Mouse (Mus musculus) right cerebral cortex, adult 2 months (tissue): ENCODE measurements around the gene Specc1.

ENCODE experiments used
- DNase-seq, 2 experiments: peaks; one replicate each; pipeline ENCODE4 v3.0.0; 2021 to 2022; ENCODE audit warnings: low spot score in 2 of 2

Gene Specc1

DNA sequence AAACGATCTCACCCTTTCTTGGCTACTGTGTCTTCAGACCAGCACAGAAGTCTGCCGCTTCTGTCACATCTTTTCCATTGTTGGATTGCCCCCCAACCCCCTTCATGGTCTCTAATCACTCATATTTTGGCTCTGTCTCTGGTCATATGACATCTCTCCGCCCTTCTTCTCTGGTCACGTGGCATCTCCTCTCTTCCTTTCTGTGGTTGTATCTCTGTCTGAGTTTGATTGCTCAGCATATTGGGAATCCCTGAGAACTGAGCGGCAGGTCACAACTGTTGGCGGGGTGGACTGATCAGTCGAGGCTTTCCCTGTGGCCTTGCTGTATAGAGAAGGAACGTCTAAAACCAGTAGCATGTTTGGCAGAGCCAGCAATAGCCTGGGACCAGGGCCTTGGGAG, 10.5 kb downstream of the Specc1 start:
- no peak for DNase-seq

DNA sequence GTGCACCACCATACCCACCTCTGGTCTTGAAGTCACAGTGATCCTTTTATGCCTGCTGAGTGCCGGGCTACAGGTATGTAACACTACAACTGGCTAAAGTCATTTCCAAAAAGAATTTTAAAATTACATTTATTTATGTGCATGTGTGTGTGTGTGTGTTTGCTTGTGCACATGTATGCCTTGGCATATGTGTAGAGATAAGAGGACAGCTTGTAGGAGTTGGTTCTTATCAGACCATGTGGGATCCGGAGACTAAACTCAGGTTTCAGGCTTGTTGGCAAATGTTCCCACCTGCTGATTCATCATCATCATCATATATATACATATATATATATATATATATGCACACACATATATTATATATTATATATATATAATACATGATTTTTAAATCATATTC, 12.3 kb downstream of the Specc1 start:
- DNase-seq, result no peak

DNA sequence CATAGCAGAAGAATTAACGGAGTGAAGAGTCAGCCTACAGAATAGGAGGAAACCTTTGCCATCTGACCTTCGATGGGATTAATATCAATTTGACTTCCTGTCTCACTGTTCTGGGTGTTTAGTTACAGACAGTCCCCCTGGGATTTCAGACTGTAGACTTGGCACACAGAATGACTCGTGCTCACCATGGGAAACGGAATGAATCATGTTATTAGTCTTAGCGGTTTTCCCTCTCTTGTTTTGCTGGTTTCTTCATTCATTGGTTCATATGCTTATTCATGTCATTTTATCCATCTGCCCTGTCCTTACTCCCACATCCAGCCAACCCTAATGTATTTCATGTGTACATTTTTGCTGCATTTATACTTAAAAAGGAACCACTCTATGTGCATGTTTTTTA, 14.3 kb downstream of the Specc1 start:
- no peak for DNase-seq

DNA sequence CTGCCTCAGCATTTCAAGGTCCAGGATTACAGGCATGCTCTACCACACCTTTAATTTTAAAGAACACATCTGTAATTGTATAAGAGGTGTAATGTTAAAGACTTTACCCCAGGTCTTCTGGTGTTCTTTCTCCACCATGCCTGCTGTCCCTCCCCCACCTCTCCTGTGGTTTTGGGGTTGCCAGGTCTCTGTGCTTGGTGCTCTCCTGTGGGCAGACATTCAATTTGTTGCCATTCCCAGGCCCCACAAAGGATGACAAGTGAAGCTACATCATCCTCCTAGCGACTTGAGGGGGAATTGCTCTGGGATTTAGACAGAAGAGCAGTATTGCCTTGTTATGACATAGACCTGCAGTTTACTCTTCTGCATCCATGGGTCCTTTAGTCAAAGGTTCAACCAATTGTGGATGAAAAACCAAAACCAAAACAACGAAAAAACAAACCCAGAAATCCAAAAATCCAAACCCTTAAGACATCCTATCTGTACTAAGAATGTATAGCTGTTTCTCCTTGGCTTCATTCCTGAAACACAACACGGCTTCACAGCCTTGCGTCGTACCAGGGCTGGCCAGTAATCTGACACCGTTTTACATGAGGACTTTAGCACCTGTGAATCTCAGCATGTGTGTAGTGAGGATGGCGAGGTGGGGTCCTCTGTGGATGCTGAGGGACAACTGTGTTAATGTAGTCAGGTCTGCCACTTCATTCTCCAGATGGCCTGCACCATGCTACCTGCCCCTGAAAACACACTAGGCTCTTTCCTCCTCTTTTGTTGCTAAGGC, 15.1 kb downstream of the Specc1 start:
- no peak for DNase-seq

DNA sequence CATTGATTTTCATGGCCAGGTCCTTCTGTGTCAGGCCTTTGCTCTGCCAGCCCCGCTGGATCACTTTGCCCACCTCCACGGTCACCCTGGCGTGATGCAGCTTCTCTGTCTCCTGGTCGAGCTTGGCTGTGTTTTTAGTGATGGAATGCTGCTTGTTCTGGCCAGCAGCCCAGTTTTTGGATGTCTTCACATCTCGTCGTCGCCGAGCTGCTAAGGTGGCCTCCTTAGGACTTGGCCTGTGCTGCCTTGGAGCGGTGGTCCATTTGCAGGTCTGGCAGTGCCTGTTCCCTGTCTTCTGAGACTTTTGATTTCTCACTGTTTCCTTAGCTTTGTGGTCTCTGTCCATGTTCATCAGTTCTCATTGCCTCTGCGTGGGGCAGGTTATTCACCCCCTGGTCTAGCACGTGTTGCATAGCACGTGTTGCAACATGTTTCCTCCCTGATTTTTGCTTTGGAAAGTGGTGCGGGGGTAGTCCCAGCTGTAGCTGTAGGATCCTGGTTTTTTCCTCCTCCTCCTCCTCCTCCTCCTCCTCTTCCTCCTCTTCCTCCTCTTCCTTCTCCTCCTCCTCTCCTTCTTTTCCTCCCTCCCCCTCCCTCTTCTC, 17.6 kb downstream of the Specc1 start:
- no peak for DNase-seq

DNA sequence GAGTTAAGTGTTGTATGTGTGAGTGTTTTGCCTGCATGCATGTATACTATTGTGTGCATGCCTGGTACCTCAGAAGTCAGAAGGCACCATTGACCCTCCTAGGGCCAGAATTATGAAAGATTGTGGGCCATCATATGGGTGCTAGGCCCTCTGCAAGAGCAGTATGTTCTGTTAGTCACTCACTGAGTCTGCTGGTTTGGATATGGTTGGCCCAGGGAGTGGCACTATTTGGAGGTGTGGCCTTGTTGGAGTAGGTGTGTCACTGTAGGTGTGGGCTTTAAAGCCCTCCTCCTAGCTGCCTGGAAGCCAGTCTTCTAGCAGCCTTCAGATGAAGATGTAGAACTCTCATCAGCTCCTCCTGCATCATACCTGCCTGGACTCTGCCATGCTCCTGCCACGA, 19.2 kb downstream of the Specc1 start:
- no peak for DNase-seq

DNA sequence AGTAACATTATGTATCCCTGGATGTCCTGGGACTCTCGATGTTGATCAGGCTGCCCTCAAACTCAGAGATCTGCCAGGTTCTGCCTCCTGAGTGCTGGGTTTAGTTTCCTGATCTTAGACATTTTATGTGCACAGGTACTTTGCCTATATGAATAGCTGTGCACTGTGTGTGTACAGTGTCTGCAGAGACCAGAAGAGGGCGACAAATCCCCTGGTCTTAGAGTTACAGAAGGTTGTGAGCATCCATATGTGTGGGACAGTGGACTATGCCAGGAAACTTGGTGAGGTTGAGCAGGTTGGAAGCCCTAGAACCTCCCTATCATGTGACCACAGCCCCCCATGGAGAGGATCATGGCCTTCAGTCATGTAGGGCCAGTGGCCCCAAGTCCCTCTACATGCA, 24.7 kb downstream of the Specc1 start:
- DNase-seq, result no peak

DNA sequence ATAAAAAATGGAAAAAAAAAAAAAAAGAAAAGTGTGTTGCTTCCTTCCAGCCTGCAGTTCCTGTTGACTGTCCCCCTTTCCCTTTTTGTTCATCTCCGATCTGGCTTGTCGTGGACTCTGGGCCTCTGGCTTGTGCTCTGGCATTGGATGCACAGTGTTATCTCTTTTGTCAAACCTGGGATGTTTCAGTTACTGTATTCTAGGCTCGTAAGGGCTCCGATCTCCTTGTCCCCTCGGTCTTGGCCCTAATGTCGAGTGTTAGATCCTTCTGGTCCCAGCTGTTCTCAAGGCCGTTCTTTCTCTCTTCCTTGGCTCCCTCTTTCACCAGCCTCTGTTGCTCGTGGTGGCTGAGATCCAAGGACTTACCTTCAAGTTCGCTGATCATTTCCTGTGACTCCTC, 26.3 kb downstream of the Specc1 start:
- no peak for DNase-seq

DNA sequence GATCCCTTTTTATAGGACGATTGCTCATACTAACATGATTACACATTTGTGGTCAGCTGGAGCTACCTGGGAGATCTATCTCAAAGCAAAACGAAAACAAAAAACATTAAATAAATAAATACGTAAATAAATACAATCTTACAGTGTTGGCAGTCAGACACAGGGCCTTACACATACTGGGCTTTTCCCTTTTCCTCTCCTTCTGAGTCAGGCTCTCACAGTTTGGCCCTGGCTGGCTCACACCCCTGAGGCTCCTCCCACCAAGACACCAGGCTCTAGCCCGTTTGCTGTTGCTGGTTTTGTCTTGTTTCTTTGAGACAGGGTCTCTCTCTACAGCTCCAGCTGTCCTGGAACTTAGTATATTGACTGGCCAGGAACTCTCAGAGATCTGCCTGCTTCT, 30.4 kb downstream of the Specc1 start:
- DNase-seq, result no peak

DNA sequence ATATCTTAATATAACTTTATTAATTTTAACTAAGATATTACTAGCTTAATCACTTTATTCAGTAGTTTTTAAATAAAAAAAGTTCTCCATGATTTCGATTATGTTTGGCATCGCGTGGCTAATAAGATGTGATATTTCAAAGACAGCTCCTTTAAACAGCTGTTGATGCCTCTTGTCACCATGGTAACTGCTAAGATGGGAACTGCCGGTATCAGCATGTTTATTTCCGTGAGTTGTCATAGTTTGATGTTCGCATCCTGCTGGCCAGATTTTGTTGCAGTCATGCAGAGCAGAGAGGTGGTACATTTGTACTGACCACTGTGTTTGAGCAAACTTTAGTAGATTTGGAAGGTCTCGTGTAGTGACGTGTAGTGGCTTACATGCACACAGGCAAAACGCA, 33.1 kb downstream of the Specc1 start:
- no peak for DNase-seq

DNA sequence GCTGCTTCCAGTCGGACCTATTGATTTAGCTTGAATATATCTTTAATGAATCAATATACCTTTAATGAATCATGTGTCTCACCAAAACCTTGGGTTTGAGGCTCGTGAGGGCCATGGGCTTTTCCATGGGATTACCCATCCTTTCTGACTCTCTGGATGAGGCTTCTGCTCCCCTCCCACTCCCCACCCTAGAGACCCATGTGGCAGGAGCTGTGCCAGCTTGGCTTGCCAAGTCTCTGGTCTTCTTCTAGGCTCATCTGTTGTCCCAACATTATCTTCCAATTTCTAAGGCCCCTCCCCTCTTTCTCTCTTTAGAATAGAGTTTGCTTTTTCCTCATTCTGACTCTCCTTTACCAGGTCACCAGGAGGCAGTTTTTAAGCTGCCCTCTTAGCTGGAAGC, 35.0 kb downstream of the Specc1 start:
- no peak for DNase-seq

DNA sequence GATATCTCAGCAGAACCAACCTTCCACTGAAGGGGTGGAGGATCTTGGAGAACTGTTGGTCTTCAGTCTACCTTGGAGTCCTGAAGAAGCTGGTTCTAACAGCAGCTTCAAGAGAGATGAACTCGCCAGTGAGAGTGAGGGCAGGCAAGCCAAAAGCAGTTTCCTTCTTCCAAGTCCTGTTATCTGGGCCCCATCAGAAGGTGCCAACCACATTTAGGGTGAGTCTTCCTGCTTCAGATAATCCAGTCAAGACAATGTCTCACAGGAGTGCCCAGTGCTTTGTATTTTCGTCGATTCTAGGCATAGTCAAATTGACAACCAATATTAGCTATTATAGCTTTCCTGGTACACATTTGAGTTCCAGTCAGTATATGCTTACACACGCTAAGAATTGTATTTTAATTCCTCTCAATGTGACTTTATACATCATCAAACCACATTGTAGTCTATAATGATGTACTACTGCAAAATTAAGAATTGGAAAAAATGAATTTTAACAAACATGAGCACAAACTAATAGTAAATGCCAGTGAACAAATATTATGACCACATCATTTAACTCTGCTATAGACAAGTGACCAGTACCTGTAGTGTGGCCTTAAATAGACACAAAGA, 36.2 kb downstream of the Specc1 start:
- DNase-seq, result no peak

DNA sequence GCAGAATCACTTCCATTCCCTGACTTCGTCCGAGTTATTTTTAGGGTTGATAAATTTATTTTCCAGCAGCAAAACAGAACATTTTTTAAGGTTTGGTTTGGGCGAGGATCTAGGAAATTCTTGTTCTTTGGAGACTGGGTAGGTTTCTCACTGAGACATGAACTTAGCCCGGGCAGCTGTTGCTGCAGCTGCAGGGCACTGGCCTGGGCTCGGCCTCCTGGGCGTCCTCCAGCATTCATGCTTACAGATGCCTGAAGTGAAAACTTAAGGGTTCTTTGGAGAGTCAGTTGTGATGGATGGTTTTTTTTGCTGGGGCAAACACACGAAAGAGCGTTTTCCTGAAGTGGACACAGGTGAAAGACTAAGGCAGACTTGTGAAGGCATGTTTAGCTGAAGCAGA, 42.9 kb downstream of the Specc1 start:
- no peak for DNase-seq

DNA sequence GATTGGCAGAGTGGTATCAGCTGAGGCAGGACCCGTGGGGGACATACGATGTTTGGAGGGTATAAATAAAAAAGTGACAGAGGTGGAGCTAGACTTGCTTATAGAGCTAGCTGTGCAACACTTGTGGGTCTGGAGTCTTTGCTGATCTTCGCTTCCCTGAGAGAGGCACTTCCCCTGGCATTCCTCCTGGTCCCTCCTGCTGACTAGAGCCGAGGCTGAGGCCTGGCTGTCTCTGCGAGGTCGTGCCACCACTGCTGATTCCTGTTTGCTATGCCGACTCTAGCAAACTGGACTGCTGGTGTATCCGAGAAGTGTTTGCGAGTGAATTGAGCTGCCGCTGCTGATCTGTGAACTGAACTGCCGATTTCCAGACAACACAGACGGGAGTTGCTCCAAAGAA, 43.5 kb downstream of the Specc1 start:
- no peak for DNase-seq

DNA sequence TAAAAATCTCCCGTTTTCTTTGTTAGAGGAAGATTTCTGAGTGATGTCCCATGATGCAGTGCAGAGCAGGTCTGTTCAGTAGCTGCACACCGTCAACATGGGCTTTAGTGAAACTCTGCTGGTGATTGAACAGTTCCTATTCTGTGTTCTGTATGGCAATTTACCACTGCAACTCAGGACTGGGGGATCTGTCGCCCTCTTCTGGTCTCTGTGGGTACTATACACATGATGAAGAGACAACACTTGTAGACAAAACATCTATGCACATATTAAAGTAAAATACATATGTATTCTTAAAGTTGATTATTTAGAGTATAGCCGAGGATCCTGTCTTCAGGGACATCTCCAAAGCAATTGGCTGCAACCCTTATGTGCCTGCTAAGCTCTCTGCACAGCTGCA, 45.4 kb downstream of the Specc1 start:
- no peak for DNase-seq

DNA sequence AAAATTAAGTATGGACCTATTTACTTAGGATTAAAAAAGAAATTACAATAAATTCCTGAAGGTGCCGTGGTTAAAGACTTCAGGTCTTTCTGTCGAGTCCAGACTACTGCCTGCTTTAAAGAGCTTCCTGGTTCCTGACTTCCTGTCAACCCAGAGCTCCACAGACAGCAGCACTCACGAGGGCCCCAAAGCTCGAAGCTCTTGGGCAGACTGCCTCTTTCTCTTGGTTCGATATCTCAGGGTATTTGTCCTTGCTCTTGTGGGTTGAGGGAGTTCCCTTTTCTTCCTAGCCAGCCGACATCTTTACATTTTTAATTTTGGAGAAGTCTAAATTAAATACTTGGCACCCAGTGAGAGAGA, 48.3 kb downstream of the Specc1 start:
- no peak for DNase-seq

DNA sequence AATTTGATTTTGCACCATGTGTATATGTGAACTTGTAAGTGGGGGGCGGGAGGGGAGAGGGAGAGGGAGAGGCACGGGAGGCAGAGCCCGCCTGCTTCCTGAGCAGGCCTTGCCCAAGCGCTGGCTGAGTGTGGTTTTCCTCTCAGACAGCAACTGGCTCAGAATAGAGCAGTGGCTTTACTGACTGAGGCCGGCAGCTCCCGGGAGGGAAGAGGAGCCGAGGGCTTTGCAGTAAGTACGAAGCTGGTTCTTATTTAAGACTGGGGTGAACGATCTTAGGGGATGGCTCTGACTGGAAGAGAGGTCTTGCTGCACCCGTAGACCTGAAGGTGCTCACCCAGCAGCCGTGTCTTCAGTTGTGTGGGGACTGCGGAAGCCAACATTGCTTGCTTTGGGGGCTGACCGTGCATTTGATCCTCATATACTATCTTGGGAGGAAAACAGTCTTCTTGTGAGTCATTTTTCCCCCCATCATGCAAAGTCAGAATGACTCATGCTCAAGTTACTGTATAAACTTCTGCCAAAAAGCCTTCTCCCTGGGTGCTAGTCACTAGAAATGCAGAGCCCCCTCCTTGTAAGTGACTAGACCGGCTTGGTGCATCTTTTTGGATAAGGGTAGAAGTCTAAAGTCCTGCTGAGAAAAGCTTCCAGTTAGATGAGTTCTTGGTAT, 48.8 kb downstream of the Specc1 start:
- DNase-seq, result peak; percentile 65 to 66

DNA sequence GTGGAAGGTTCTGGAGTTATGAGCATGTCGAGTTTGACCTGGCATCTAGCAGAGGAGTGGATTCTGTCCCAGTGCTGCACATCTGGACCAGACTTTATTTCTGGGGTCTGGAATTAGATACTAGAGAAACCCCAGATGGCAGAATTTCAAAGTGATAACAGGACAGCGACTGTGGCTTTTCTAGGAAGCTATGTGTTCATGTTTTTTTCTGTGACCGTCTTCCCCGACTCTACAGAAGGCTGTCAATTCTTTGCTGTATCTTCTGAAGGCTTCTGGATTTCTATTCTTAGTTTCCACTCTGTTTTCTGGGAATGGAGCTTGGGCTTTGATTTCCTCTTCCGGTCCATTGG, 49.3 kb downstream of the Specc1 start:
- no peak for DNase-seq

DNA sequence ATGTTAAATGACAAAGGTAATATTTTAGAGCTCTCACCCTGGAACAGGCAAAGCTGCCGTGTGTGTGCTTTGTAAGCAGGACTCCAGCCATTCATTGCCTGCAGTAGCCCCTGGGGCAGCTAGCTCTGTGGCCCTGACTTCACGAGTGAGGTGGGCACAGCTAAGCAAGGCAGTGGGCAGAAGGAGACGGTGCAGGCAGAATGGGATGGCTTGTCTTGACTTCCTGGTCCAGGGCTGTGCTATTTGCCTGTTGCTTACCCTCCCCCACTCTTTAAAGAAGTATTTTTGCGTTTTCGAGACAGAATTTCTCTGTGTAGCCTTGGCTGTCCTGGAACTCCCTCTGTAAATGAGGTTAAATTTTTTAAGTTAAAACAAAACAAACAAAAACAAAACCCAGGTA, 50.1 kb downstream of the Specc1 start:
- no peak for DNase-seq

DNA sequence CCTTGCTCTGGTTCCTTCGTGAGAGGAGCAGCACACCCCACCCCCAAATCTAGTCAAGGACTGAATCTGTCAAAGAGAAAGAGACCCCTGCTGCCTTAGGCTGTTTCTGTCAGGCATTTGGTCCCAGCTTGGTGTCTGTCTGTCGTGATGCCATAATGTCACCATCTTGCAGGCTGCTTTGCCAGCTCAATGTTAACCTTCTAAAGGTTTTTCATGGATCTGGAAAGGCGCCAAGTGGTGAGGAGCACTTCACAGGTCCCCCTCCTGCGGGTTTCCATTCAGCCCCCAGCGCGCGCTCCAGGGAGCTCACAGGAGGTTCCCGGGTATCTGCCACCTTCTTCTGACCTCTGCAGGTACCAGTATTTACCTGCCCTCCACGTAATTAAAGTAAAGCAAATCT, 51.4 kb downstream of the Specc1 start:
- DNase-seq, result no peak

DNA sequence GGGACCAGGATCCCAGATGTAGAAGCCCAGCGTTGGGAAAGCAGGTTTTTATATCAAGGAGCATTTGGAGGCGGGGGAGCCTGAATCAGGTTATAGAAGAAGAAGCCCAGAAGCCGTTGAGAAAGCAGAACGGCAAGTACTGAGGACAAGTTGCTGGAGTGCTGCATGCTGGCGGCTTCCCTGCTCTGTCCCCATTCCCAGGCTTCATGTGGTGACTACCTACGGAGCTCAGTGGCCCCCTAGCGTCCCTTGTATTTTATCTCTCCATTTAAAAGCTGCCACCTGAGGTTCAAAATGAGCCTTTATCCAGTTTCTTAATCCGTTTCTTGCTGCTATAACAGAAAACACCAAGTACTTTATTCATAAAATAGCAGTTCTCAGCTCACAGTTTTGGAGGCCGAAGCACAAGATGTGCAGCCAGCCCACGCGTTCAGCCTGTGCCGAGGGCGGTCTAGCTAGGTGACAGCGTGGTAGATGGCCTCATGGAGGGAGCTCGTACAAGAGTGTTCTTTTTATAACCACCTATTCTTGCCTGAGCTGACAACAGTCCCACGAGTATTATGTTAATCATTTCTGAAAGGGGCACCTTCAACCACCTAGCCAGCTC, 54.2 kb downstream of the Specc1 start:
- DNase-seq, result peak; percentile 68 to 72

DNA sequence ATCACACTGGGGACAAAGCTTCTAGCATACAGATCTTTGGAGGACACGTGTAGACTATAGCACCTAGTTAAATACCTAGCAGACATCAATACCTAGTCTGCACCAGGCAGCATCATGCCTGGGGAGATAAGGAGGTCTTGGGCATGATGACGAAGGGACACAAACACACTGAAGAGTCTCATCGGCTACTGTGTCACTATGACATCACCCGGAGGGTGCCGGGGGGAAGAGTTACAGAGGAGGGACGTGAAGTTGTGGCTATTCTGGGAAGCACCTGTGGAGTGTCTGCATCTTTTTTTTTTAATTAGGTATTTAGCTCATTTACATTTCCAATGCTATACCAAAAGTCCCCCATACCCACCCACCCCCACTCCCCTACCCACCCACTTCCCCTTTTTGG, 55.5 kb downstream of the Specc1 start:
- no peak for DNase-seq

DNA sequence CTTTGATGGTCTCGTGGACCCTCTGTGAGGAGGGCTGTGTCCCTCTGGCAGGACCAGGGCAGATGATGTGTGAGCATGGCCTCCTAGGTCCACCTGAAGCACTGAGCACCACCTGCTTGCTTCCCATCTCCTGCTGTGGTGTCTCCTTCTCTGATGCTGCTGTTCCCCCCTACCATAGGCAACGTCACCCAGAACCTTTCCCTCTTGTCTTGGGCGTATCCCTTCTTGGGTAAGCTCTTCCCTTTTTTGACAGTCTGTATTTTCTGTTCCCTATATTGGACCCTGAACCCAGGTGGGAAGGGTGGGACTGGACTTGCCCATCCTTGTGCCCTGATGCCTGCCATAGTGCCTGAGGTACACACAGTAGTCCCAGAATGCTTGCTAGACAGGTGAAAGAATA, 56.9 kb downstream of the Specc1 start:
- no peak for DNase-seq
